Mouse (Mus musculus): Measurements from ENCODE around the gene Dolpp1.

Gene Dolpp1

DNA sequence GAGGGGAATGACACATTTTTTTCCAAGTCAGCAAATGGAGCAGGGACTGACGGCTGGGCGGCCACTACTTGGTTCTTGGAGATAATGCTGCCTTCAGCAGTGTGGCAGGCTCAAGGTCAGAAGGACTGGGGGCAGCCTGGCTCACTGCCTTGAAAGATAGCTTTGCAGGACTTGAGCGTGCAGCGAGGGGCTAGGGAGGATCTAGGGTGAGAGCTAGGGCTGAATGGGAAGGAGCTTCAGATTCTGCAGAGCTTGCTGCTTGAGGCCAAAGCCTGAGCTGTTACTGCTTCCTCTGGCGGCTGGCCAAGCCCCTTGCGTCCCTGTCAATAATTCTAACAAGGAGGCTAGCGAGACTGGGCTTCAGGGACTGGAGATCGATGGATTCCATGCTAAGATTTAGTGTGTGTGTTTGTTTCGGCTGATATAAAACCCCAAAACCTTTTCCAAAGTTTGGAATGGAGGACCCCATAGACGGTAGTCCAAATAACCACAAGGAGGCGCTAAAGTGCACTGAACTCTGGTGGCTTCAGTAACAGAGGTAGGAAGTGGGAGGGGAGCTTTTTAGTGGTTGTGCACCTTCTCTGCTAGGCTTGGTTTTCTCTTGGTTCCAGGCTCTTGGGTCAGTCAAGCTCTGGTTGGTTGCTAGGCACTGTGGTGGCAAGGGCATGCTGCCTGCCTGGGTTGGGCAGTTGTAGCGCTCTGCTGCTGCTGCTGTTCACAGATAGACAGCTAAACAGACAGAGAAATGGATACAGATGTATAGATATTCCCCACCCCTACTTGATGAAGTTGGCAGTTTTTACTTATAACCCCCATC lies 48.9 kb downstream of the Dolpp1 start:
- in situ Hi-C loops (cut with MboI, MseI): no loop called here

- in situ Hi-C loops (cut with MboI, MseI): no loop called here
These were observed 49.8 kb downstream of the Dolpp1 start for GRCm38 (mm10) chr2:30441518-30442497.

GRCm38 (mm10) chr2:30442498-30442890 lies 50.4 kb downstream of the Dolpp1 start:
- in situ Hi-C loops (cut with MboI, MseI): no loop called here

- in situ Hi-C loops (cut with MboI, MseI): no loop called here
These were observed 51.2 kb downstream of the Dolpp1 start for GRCm38 (mm10) chr2:30443281-30443680.

- in situ Hi-C loops (cut with MboI, MseI): no loop called here
These were observed 52.0 kb downstream of the Dolpp1 start for GRCm38 (mm10) chr2:30444006-30444405.

DNA sequence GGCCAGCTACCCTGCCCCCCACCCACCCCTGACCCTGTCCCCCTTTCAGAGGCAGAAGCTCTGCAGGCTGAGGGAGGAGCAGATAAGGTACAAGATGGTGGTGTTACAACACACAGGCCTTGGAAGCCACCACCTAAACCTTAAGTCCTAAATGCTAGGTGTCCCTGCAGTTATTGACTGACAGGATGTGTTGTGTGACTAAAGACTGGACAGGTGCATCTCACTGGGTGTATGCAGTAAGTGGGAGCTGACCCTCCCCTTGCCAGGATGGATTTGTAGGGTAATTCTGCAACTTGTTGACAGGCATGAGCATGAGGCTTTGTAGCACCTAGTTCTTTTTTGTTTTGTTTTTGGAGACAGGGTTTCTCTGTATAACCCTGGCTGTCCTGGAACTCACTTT lies 52.4 kb downstream of the Dolpp1 start:
- in situ Hi-C loops (cut with MboI, MseI): no loop called here

GRCm38 (mm10) chr2:30445312-30445711 lies 53.3 kb downstream of the Dolpp1 start:
- in situ Hi-C loops (cut with MboI, MseI): no loop called here

DNA sequence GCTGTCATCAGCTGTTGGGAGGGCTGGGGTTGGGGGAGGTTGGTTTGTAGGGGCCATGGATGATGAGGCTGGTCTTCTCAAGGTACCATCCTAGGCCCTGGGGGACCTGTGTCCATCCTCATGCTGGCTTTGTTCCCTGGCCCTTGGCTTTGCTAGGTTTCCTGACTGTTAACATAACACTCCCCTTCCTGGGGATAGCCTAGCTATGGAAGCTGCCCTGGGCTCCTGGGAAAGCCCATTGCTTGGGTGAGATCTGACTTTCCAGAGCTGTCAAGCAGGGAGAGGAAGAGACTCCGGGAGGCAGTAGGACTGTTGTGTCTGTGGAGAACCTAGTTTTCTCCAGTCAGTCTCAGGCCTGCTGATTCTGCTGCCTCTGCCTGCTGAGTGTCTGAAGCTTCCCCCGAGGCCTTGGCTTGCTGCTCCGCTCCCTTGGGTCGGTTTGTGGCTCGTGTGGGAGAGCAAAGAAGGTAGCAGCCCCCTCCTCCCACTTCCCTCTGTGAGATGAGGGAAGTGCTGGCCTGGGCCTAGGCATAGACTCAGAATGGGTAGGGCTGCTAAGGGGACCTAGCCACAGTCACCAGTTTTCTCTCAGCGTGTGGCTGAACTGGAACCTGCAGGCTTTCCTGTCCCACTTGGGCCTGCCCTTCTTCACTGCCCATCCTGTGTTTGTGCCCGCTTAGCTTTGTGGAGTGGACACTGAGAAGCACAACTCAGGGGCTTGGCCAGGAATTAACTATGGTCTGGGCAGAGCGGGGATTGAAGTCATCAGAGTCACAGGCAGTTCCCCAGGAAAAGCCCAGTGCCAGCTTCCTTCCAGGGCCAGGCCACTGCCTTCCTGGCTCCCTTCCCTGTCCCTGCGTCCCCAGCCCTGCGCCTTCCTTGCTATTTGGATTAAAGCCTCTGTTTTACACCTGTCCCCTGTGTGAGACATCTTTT lies 55.1 kb downstream of the Dolpp1 start:
- in situ Hi-C loops (cut with MboI, MseI): no loop called here

DNA sequence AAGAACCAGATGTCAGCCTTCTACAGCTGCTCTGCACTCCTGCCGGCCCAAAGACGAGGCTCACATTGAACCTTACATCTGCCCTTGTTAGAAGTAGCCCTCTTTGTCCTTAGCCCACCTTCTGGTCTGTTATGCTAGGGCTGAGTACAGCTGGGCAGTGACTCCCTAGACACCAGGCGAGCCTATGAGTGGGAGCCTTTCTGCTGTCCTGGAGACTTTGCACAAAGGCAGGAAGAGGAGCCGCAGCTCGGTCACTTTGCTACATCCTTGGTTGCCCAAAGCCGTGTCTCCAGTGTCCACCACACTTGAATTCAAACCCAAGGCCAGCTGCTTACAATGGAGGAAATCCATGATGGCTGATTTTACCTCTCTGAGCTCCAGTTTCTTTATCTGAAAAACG lies 56.3 kb downstream of the Dolpp1 start:
- in situ Hi-C loops (cut with MboI, MseI): no loop called here
